Mouse (Mus musculus) lung, adult 2 months (tissue): ENCODE data around the gene Jph3.

Experiments used
- CTCF ChIP-seq: fragments of 200-500 bp; IDR thresholded peaks from 2 replicates; pipeline ENCODE4 v1.5.1; 2011; ENCODE audit warnings: mild to moderate bottlenecking, low read length, control low read depth; ENCODE audit not compliant: insufficient read depth
- POLR2A ChIP-seq: fragments of 200-500 bp; IDR thresholded peaks from 2 replicates; pipeline ENCODE4 v1.6.1; 2011; ENCODE audit warnings: low read depth, mild to moderate bottlenecking, control low read depth, low read length, borderline replicate concordance; ENCODE audit errors: extremely low read depth

DNA sequence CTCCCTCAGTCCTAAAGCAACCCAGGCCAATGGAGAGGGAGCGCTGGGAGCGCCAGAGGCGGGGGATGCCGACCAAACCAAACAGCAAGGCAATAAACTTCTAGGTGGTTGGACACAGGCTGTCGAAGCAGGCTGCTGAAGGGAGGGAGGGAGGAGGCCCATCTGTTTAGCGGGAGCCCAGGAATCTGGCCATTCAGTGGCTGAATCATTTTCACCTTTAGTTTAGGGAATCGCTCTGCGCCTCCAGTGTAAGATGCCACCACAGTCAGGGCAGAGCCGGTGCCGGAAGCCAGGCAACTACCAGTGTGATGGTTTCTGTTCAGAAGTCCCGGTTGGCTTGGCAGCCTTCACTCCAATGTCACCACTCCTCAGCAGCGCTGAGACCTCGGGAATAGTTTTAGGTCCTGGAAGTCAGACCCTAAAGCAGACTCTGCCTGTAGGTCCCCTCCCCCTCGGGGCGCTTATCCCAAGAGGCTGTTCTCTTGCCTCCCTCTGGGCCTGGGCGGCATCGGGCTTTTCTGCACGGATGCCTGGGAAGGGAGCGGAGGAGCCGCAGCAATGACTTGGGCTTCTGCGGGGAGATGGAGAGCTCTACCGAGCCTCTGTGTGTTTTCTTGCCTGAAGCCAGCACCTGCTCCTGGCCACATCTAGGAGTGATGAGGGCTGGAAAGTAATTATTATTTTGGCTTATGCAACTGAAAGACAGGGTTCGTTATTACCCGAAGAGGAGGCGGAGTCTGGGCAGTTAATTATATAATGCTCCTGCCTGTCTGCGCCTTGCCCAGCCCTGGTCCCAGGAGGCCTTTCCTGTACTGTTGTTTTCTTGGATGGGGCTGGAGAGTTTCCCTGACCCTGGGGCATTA, 2.3 kb downstream of the Jph3 start:
- TF ChIP-seq POLR2A: no peak
- TF ChIP-seq CTCF: no peak
